Mouse (Mus musculus) adrenal gland, adult 18-20 months (tissue): Measurements from ENCODE around the gene Lsamp. TPM values are rescaled to one million over a fixed set of nuclear protein-coding genes. Genes with fewer than 3 reads are reported as not detected.

Source experiments
- DNase-seq, 2 experiments: peaks; one replicate each; pipeline ENCODE4 v3.0.0; 2021 to 2022; ENCODE audit warnings: low spot score in 2 of 2
- microRNA-seq, 2 experiments: library from miRNA; unstranded; fragments of <30 nt; microRNA quantifications; one replicate each; pipeline ENCODE4 v1.2.0; 2021; ENCODE audit warnings: borderline number of aligned reads in 2 of 2
- total RNA-seq, 2 experiments: library from RNA; stranded (reverse); gene quantifications; 1 replicate in 1 of 2; 2 replicates in 1 of 2; pipeline ENCODE4 v1.2.3; 2021

Gene Lsamp
- total RNA-seq, 2 experiments from 2014 or later = 5.9 to 9.4 TPM

- DNase-seq = peak; percentile 62 to 71
These were observed 2180.8 kb downstream of the Lsamp start for GRCm38 (mm10) chr16:42164941-42165340.

- DNase-seq = no peak
These were observed 2184.1 kb downstream of the Lsamp start for GRCm38 (mm10) chr16:42168292-42168691.

GRCm38 (mm10) chr16:42169447-42170140, 2185.4 kb downstream of the Lsamp start:
- peak; percentile 67 for DNase-seq

GRCm38 (mm10) chr16:42172476-42172875, 2188.3 kb downstream of the Lsamp start:
- DNase-seq = peak; percentile 63 to 77

- DNase-seq = no peak
These were observed 2194.7 kb downstream of the Lsamp start for GRCm38 (mm10) chr16:42178866-42179265.

- DNase-seq = no peak
These were observed 2195.9 kb downstream of the Lsamp start for GRCm38 (mm10) chr16:42180025-42180424.

GRCm38 (mm10) chr16:42180473-42180872, 2196.3 kb downstream of the Lsamp start:
- no peak for DNase-seq

GRCm38 (mm10) chr16:42189431-42190081, 2205.4 kb downstream of the Lsamp start:
- no peak for DNase-seq

- peak; percentile 82 to 84 for DNase-seq
These were observed 2206.2 kb downstream of the Lsamp start for GRCm38 (mm10) chr16:42190114-42191045.

Small RNAs within 50 kb of the gene (microRNA-seq; reads per million reads assigned to microRNA genes)
- gene Gm27887 (0 reads per million in 2 experiments), gene Gm47276 (0 reads per million in 2 experiments)
